Mouse (Mus musculus): ENCODE results near the gene Tpd52l2.
"Not testable (repeated sequence)": the region's sequence is repeated elsewhere in the genome, so short reads cannot be mapped to it uniquely, and the experiment has no call there.

Gene Tpd52l2

GRCm38 (mm10) chr2:181487338-181488277 lies 9.3 kb upstream of the Tpd52l2 start:
- no peak for DNase-seq

GRCm38 (mm10) chr2:181491432-181492205 lies 5.3 kb upstream of the Tpd52l2 start:
- DNase-seq: no peak

GRCm38 (mm10) chr2:181492206-181492605 lies 4.7 kb upstream of the Tpd52l2 start:
- no peak for DNase-seq

- DNase-seq: peak; percentile 9
These were observed 3.6 kb upstream of the Tpd52l2 start, which contains the start of gene Abhd16b for GRCm38 (mm10) chr2:181493156-181493927. Abhd16b (plus strand) TSS chr2:181493206.

GRCm38 (mm10) chr2:181494266-181494945 lies 2.5 kb upstream of the Tpd52l2 start:
- DNase-seq: no peak

GRCm38 (mm10) chr2:181495845-181496244 lies 1.1 kb upstream of the Tpd52l2 start:
- not testable (repeated sequence) for DNase-seq

GRCm38 (mm10) chr2:181496281-181496680 lies 661 bp upstream of the Tpd52l2 start:
- peak; percentile 69 for DNase-seq

GRCm38 (mm10) chr2:181497548-181497875 lies 570 bp downstream of the Tpd52l2 start:
- peak; percentile 11 for DNase-seq

- DNase-seq: no peak
These were observed 1.7 kb downstream of the Tpd52l2 start for GRCm38 (mm10) chr2:181498644-181499043.

GRCm38 (mm10) chr2:181509191-181509590 lies 12.2 kb downstream of the Tpd52l2 start:
- no peak for DNase-seq

GRCm38 (mm10) chr2:181511231-181511630 lies 14.3 kb downstream of the Tpd52l2 start:
- no peak for DNase-seq

- DNase-seq: no peak
These were observed 22.3 kb downstream of the Tpd52l2 start for GRCm38 (mm10) chr2:181519201-181519600.

- peak; percentile 96 for DNase-seq
These were observed 23.4 kb downstream of the Tpd52l2 start, which contains the start of gene Dnajc5 for GRCm38 (mm10) chr2:181520118-181520935. Dnajc5 (plus strand) TSS chr2:181520485.

- DNase-seq: no peak
These were observed 23.9 kb downstream of the Tpd52l2 start for GRCm38 (mm10) chr2:181520936-181521227.

GRCm38 (mm10) chr2:181521491-181521890 lies 24.5 kb downstream of the Tpd52l2 start:
- DNase-seq: no peak

GRCm38 (mm10) chr2:181522811-181523210 lies 25.9 kb downstream of the Tpd52l2 start:
- DNase-seq: no peak

- DNase-seq: no peak
These were observed 28.6 kb downstream of the Tpd52l2 start for GRCm38 (mm10) chr2:181525526-181525925.

- no peak for DNase-seq
These were observed 32.1 kb downstream of the Tpd52l2 start for GRCm38 (mm10) chr2:181529076-181529475.

GRCm38 (mm10) chr2:181532589-181532988 lies 35.6 kb downstream of the Tpd52l2 start:
- no peak for DNase-seq

GRCm38 (mm10) chr2:181536410-181536809 lies 39.5 kb downstream of the Tpd52l2 start:
- no peak for DNase-seq

- DNase-seq: no peak
These were observed 40.6 kb downstream of the Tpd52l2 start for GRCm38 (mm10) chr2:181537444-181538047.
